Mouse (Mus musculus) kidney, adult 18-20 months (tissue): Measurements from ENCODE around the gene Coro2b.

ENCODE experiments used
- DNase-seq: peaks from one replicate; pipeline ENCODE4 v3.0.0; 2021

Coro2b gene

DNA sequence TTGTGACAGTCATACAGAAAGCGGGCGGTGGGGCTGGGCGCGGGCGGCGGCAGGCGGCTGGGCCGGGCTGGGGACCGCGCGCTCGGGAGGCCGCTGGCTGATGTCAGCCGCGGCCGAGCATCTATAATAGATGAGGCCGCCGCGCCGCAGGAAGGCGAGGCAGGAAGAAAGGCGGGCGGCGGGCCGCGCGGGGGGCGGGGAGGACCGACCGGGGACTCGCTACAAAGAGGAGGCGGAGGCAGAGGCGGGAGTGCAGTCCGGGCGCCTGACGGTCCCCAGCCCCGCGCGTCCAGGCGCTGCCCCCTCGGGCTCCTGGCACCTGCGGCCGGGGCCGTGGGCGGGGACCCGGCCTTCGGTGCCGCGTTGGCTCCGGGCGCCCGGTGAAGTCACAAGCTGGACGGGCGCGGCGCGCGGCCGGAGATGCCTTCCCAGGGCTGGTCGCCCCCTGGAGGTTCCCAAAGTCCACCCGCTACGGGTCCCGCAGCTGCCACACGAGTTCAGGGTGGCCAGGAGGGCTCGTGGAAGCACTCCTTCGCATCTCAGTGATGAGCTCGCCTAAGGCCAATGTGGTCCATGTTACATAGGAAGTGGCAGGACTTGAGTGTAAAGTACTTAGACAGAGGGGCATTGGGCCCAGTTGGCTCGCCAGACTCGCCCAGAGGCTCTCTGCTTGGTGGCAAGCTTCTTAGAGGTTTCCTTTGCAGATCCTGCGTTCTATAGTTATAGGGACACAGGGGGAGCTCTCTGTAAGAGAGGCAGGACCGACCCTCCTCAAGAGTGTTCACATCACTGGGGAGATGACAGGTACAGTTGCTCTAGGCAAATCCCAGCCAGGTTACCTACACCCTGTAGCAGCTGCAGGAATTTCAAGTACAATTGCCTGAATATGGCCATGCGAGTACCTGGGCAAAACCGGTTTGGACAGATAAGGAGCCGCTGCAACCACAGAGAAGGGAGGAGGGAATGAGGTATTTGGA lies at the start of gene Coro2b:
Coro2b (minus strand) TSS at position 390 of the 977 bp plus-strand sequence.
- peak; percentile 77 for DNase-seq

DNA sequence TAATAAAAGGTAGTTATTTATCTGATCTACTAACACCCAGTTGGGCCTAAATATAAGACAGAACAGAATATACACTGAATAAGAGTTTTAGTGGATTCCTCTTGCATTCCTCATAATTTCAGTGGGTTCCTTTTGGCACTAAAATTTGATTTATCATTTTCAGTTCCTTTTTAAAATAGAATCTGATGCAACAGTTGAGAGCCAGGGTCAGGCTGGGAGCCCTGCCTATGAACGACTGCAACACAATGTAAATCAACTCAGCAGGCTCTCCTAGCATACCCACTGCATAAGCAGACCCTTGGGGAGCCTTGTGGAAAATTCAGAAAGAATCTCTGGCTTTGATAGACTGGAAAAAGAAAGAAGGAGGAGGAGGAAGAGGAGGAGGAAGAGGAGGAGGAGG lies 40.7 kb upstream of the Coro2b start:
- DNase-seq: no peak

DNA sequence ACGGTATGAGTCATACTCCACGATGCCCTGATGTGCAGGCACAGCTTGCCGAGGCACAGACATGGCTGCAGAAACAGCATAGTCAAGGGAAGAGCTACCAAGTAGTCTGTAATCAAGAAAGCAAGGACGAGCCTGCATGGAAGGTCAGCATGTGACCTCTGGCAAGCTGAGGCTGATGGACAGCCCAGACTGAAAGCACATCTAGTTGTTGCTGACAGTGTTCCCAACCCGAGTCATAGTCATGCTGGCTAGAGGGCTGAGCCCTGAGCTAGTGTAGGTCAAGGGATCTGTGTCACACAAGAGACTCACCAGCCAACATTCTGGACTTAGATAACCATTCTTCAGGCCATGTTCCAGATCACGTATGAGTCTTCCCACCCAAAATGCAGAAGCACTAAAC lies 32.3 kb upstream of the Coro2b start:
- no peak for DNase-seq

DNA sequence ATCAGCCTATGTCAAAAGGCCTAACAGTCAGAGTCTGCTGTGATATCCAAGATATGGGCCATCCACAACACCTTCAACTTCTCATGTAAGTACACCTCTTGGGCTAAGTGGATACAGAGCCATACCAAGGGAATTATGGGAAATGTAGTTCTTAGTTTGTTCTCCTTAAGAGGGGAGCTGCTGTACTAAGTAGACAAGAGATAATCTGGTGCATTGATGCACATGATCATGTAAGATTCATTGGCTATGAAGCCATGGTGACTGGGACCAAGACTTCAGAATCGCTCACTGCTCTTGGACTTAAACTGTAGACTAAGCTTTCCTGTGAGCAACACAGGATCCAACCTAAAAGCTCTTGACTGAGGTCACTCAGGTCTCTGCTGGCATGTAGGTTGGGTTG lies 31.0 kb upstream of the Coro2b start:
- no peak for DNase-seq

DNA sequence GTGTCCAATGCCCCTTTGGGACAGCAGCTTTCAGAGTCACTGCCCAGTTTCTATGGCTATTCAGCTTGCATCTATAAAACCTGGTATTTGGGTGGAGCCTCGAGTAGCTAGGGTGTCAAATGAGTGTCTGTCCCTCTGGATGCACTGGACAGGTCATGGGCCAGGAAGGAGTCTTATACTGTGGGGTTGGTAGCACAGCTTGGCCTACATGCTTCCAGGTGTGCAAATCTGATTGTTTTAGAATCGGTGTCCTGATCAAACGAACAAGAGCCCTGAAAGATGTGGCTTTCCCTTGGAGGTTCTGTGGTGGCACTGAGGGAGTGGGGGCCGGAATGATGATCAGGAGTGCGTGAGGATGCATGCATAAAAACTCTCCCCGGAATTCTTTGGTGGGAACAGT lies 25.4 kb upstream of the Coro2b start:
- no peak for DNase-seq

DNA sequence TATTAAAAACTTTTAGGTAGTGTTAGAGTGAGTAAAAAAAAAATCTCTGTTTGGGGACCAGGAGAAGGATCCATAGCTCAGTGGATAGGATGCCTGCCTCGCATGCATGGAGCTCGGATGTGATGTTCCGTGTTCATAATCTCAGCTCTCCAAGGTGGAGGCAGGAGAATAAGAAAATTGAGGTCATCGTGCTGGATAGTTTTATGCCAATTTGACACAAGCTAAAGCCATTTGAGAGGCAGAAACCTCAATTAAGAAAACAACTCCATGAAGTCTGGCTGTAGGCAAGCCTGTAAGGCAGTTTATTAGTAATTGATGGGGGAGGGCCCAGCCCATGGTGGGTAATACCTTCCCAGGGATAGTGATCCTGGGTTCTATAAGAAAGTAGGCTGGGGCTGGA lies 23.6 kb upstream of the Coro2b start:
- no peak for DNase-seq

DNA sequence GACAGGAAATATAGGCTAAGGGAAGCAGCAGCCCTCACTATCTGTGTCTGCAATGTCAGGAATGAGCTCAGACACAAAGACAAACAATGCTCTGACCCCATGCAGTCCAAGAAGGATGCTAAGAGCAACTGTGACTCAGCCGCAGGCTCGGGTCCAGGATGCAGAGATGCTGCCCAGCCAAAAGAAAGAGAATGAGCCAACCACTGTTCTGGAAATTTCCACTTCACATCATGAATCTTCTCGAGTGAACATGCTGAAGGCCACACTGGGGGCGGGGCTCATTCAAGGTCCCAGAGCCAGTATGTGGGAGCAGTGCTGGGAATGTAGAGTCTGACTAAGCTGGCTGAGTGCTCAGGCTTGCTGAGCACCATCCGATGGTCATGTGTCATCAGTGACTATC lies 23.2 kb upstream of the Coro2b start:
- DNase-seq: peak; percentile 56

DNA sequence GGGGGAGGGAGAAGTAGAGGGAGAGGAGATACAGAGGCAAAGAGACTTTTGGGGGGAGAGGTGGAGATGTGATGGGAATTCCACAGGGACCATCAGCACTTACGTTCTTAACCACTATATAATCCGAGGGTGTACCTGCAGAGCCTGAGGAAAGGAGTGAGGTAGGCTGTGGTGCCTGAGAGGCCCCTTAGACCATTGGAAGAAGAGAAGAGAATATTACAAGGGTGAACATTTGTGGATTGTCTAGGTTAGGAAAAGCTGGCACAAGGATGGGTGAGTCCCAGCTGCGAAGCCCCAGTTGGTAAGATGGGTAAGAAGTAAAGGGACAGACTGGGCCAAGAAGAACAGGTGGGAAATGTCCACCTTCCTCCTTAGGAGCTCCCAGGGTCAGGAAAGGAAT lies 22.6 kb upstream of the Coro2b start:
- no peak for DNase-seq

DNA sequence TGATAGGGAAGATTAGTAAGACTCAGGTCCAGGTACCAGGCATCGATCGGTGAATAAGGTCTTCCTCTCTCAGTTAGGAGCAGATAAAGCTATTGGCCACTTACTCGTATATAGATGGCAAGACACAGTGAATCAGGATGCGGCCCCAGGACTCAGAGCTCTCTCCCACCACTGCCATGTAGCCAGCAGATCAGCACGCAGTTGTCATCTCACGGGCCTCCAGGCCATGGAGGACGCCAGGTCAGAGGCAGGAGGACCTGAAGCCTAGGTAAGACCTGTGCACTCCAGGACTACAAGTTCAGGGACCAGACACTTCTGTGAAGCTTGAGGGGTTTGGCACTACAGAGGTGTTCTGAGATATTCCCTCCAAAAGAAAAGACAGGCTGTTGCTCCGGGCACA lies 21.2 kb upstream of the Coro2b start:
- no peak for DNase-seq

DNA sequence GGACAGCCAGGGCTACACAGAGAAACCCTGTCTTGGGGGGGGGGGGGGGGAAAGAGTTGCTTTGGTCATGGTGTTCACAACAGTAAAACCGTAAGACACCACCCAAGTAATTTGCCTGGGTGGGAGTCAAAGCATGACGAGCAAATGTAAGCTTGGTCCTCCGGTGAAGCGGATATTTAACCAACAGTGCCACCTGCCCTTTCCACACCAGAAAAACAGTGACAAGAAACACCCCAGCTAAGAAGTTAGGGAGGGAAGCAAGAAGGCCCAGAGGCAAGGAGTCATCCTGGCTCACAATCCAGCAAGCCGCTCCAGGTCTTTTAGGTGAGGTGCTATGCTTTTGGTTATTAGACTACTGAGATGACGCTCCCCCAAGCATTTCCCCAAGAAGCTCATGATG lies 19.9 kb upstream of the Coro2b start:
- DNase-seq: no peak

DNA sequence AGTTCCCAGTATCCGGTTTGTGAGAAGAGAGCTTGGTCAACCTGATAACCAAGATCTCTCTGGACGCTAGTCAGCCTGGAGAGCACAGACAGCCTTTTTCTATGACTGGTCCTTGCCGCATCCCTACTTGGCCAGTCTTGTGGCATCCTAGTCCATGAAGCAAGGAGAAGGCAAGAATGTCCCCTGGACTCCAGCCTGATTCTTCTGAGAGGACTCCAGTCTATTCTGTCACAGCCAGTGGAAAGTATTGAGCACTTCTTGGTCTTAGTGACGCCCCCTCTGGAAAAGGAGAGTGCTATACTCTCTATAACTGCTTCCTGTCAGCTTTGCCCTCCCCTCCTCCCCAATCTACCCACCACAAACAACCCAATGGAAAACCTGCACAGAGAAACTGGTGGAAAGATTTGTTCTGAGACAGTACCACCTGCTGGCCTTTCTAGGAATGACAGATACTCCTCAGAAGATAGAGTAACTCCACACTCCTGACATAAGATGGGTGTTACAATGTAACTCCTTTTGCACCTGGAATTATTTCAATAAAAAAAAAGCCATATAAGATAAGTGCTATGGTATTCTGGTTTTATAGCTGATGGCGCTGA lies 18.5 kb upstream of the Coro2b start:
- no peak for DNase-seq

DNA sequence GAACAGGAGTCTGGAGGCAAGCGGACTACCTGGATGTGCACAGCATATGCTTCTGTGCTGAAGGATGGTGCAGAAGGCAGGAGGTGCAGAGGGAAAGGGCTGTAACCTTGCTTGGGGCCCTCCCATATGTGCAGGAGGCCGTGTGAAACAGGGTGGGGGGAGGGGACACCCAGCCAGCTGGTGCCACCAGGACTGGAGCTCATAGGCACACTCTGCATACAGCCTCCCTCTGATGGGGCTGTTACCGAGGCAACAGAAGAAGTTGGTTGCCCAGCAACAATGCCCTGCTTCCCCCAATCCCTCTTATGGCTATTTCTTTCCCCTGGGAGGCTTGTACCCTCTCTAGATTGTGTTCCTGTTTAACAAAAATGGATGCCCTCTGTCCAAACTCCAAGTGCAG lies 17.8 kb upstream of the Coro2b start:
- DNase-seq: no peak

DNA sequence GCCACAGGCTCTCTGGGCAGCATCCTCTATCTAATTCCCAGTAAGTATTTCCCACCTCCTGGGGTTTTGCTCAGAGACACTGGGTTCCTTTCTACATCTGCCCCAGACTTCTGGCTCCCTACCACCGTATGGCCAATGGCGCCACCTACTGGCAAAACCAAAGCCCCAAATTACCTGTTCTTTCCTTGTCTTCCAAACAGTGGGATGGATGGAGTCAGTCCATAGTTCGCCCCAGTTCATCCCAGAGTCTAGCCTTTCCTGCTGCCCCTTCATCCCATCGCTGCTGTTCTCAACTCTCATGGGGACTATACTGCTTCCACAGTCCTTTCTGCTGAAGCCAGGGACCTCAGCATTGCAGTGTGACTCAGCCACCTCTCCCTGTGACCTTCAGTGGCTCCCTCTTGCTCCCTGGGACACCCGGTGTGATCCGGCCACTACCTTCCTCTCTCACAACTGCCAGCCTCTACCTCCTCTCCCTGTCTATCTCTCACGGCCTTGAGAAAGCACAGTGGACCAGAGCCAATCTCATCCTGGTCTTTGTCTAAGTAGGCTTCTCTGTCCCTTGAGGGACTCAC lies 16.6 kb upstream of the Coro2b start:
- peak; percentile 67 for DNase-seq

DNA sequence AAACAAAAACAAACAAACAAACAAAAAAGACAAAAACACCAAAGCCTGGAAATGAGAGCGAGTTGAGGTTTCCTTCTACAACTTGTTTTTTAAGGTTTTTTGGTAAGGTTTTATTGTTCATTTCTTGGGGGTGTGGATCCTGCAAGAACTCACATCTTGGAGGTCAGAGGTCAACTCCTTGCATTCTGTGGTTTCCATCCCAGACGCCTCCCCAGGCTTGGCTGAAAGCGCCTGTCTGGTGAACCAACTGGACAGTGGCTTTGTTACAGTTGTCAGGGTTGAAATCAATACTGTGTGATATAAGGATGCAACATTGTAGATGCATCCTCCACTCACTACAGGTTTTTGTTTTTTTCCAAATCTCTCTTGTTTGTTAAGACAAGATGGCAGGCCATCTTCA lies 14.7 kb upstream of the Coro2b start:
- DNase-seq: no peak

DNA sequence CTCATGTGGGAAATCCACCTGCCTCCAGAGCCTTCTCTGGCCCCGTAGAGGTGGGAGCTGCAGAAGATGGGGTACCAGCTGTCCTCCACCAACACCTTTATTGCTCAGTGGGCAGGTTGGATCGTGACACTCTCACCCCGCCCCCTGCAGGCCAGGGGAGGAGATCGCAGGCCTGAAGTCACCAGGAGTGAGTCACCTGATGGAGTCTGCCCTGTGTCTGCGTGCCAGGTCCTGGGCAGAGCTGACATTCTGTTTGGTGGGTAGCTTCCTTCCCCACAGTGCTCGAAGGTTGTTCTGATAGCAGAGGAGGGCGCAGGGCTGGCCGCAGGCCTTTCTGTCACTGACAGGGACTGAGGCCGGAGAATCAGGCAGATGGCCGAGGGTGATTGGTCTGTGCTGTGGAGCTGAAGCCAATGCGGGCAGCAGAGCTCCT lies 13.8 kb upstream of the Coro2b start:
- DNase-seq: peak; percentile 76

DNA sequence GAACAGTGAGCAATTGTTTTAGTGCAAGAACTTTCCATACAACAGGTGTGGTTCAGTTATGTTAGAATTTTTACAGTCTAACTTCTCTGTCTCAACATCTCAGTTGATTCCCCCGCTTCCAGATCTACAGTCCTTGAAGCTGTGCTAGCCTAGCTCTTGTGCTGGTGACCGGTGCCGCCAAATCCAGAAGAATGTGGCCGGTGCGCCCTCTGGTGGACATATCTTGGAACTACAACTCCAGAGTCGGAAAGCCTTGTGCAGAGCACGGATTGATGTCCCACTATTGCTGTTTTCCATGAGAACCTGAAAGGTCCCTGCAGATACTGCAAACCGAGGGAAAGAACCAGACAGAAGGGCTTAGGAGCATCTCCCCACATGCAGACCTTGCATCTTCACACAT lies 13.0 kb upstream of the Coro2b start:
- DNase-seq: peak; percentile 93

DNA sequence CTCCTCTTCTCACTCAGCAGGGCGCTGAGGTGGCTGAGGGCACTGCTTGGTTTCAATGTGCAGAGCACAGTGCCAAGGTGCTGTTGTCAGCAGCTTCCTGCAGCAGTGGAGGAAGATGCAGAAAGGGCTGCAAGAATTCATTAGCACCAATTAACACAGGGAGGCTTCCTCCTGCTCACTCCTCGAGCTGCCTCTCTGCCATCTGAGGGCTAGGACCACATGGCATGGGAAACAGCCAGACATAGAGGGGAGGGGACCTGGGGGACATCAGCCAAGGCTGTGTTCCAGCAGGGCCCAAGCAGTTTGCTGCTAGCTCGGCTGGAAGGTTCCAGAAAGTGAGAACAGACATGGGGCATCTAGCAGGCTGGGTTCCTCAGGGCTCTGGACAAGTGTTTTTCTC lies 10.6 kb upstream of the Coro2b start:
- no peak for DNase-seq

DNA sequence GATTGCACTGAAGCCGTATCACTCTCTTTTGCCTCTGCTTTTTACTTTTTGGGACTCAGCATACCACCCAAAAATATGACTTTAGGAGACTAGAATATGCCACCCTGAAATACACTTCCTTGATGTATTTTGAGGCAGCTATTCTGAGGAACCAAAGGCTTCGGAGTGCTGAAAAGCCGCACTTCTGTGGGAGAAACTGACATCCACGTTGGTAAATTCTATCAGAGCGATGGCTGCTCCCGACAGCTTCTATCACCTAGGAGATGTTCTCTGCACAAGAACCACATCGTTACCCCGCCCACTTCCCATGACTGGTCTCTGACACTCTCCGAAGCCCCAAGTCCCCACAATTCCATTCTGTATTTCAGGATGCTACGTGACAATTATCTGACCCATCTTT lies 8.0 kb upstream of the Coro2b start:
- no peak for DNase-seq

DNA sequence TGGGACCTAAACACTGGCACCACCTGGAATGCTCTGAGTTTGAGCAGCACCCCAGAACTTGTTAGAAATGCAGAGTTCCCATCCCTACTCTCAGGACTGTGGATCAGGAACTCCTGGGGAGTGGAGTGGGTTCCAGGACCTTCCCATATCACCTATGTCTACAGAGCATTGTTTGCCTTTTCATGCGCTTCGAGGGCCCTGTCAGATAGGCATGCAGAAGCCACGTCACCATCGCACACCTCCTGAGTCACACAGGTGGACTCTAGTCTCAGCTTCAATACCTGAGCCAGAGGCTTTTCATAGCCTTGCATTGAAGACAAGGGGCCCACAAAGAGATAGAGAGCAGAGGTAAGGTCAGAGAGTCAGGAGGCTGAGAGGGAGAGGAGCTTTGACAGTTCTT lies 7.0 kb upstream of the Coro2b start:
- no peak for DNase-seq

DNA sequence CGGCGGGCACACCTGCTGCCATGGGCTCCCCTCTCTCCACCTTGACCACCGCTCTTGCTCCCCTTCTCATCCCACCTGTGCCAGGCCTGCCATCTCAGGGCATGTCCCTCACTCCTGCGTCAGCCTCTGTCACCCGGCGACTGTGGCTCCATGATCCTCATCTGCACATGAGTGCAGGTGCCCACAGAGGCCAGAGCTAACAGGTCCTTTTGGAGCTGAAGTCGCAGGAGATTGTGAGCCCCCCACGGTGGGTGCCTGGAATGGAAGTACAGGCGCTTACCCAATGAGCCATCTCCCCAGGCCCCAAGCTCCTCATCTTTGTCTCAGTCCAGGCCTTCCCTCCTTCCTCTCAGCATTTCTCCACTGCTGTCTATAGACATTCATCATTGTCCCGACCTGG lies 4.8 kb upstream of the Coro2b start:
- no peak for DNase-seq

DNA sequence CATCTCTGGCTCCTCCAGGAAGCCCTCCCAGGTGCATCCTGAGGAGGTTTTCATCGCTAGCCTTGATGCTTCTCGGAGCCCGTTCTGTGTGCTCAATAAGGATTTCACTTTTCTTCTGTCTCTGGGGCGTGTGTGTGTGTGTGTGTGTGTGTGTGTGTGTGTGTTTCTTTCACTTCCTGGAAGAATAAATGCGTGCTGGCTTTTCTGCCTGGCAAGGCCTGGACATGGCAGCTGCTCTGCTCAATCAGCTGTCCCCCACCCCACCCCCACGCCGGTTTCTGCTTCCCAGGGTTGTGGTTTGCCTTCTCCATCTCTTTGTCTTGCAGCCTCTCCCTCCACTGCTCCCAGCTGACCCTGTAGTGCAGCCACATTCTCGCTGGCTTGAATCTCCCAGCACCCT lies 4.3 kb upstream of the Coro2b start:
- no peak for DNase-seq

DNA sequence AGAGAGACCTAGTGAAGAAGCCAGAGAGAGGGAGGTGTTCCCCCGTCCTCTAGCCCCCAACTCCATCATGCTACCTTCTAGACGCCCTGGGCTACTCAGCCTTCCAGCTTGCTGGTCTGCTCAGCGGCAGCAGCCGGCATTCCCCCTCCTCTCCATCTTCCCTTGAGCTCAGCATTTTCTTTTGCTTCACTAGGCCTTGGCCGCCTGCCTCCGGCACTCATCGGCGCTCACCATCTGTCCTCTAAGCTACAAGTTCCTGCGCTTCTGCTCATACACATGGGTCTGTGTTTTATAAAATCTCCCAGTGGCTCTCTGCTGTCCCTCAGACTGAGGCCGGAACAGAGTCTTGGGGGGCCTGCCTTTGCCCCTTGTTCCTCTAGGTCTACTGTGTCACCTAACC lies 3.9 kb upstream of the Coro2b start:
- DNase-seq: no peak

DNA sequence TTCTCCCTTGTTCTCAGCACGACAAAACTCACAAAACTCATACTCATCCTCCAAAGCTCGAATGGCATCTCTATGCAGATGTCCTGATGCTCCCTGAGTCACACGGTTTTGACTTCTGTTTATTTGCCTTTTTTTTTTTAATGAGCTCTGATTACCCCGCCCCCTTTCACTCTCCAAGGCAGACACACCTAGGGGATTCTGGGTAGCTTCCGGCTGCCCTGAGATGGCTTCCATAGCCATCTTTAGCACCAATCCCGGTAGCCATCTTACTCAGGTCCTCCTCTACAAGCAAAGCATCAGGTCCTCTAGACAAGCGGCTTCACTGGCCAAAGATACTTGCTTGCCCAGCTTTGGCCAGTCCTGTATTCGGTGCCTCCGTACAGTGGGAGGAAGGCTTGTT lies 3.3 kb upstream of the Coro2b start:
- DNase-seq: no peak

DNA sequence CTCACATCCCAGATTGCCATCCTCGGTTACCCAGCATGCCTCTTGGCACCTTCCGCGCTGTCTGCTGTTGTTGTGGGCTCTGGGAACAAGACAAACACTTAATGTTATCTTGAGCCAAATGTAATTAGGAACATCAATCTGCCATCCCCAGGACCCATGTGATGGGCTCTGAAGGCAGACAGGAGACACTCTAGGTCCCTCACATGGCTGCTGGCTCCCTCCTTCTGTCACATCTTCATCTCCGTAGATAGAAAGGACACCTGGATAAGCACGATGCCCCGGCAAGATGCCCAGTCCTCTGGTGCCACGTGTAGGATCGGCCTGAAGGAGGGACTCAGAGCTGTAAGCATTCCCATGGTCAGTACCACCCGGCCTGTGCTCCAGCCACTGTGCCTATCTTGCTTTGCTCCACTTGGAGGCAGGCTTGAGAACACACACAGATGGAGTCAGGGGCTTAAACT lies 2.4 kb upstream of the Coro2b start:
- DNase-seq: no peak
